Mouse (Mus musculus) Patski (cell line): ENCODE measurements around the gene Mocs3. TPM values are rescaled to one million over a fixed set of nuclear protein-coding genes. Genes with fewer than 3 reads are reported as not detected.

Experiments
- ATAC-seq: fragments of 100-300 bp; one replicate; pipeline ENCODE4 v1.8.0; 2021
- CTCF ChIA-PET: fragments of 350-600 bp; sonication (Branson Sonifier 250); formaldehyde crosslinking; loops from one replicate; lab custom pipeline; 2022; ENCODE audit warnings: inconsistent platforms; lab: Charles Lee
- POLR2A ChIA-PET: fragments of 350-600 bp; sonication (Branson Sonifier 250); formaldehyde crosslinking; loops from one replicate; lab custom pipeline; 2022; ENCODE audit warnings: antibody characterized with exemption, inconsistent platforms; lab: Charles Lee
- DNase-seq: peaks from one replicate; pipeline ENCODE4 v3.0.0-alpha.2; 2011; ENCODE audit warnings: low read depth, low spot score
- H3K27me3 ChIP-seq: fragments of 371-371 bp; one replicate; pipeline ENCODE4 v1.5.1; 2021
- CTCF ChIP-seq: fragments of 100-300 bp; IDR thresholded peaks from one replicate; pipeline ENCODE4 v1.5.1; 2021
- in situ Hi-C: fragments of 300-500 bp; cut with MboI; formaldehyde crosslinking; loops from 3 replicates; pipeline ENCODE4 v1.11.1; 2018; ENCODE audit warnings: low pct_unique_long_range_greater_than_20kb, mixed read lengths
- polyA plus RNA-seq: library from polyadenylated mRNA; unstranded; gene quantifications from one replicate; pipeline ENCODE4 v1.2.3, GENCODE M21; 2021

Gene Mocs3
- polyA plus RNA-seq, 1 experiment from 2014 or later = 10.3 TPM

DNA sequence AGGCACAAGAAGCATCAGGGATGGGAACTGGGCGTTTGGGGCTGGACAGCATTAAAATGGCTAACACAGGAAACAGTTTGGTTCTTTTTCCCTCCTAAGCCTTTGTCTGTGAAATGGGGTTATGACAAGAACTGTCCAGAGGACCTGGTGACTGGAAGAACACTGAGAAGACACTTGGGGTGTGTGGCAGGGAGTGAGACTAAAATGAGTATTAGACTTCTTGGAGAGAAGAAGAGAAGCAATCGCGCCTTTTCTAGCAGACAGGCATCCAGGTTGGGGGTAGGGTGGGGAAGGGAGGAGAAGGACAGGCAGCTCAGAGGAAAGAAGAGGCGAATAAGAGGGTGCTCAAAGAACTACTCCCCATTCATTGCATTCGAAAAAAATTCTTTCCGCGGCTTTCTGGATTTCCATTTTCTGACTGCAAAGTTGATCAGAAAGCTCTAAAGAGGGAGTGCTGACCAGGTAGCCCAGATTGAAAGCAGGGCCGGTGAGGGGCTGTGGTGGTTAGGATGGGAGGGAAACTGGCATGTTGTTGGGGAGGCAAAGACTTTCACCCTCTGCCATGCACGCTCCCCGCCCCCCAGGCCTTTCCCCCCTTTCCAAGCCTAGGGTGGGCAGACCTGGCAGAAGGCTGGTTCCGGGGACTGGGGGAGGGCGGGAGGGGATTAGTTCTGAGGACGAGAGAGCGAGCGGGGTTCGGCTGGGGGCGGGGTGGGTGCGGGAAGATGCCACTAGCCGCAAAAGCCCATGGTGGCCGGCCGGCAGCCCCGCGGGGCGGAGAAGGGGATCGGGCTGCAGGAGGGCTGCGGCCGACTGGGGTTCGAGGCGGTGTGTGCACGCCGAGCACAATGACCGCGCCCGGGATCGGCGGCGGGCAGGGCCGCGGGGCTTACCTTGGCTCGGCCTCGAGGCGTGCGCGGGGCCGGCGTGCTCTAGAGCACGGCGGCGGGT, 24.5 kb upstream of the Mocs3 start:
- POLR2A ChIA-PET = interaction anchor here (1.2 kb wide), 1 partner anchor 76 kb away, joined by 4 read pairs; no protein-coding TSS in a partner anchor
- in situ Hi-C loops = no loop called here
- CTCF ChIA-PET = interaction anchor here (0.6 to 1.5 kb wide), 8 partner anchors 9 to 91 kb away, joined by 3 to 5 read pairs (median 3); no protein-coding TSS in a partner anchor
- no peaks in the 10 kb centered on the region for H3K27me3 ChIP-seq
- no peak for TF ChIP-seq CTCF
- no peak for DNase-seq
- ATAC-seq = peak; percentile 7

DNA sequence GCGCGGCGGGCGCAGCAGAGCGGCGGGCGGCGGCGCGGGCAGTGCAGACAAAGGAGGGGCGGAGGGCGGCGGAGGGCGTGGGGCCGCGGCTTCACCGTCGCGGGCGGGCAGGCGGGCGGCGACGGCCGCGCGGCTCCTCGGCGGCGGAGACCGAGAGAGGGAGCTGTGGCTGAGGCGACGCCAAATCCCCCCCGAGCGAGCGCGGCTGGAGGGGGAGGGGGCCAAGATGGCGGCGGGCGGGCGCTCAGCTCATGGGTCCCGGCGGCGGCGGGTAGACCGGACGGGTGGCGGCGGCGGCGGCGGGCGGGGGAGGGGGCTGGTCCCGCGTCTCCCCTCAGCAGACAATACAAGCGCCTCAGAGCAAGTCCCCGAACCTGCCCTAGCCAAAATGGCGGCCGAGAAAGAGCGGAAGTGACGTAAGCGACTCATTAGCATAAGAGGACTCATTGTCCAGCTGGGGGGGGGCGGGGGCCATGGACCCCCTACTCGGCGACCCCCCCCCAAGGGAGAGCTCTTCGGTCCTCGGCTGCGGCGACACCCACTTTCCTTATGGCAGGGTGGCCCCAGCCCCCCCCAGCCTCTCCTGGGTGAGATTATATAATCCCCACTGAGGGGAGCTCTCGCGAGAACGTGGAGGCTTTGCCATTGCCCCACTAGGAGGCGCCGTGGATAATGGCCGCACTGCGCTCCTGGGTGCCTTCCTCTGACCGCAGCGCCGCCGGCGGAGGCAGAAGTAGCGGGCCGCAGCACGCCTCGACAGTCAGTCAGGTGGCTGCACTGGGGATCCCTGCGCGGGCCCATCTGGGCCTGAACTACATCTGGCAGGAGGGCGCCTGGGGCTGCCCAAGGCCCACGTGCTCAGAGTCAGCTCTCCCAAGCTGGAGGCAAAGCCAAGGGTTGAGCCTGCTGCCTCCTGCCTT, 23.4 kb upstream of the Mocs3 start, which contains the start of gene Adnp:
Adnp (minus strand) TSS at position 388 of the 920 bp plus-strand sequence.
- H3K27me3 ChIP-seq = no peaks in the 10 kb centered on the region
- POLR2A ChIA-PET = interaction anchor here (1.1 to 1.4 kb wide), 3 partner anchors 15 to 127 kb away, joined by 3 to 4 read pairs (median 3); no protein-coding TSS in a partner anchor
- peak; percentile 75 for DNase-seq
- TF ChIP-seq CTCF = peak; percentile 98
- CTCF ChIA-PET = interaction anchor here (0.9 to 2.0 kb wide), 9 partner anchors 11 to 95 kb away, joined by 3 to 8 read pairs (median 4); no protein-coding TSS in a partner anchor
- ATAC-seq = peak; percentile 68
- in situ Hi-C loops = no loop called here

- in situ Hi-C loops = no loop called here
- ChIA-PET POLR2A (interaction anchor here (1.1 to 1.4 kb wide), 2 partner anchors 14 to 128 kb away, joined by 3 read pairs; no protein-coding TSS in a partner anchor), CTCF (interaction anchor here (0.9 to 2.0 kb wide), 7 partner anchors 10 to 93 kb away, joined by 3 to 8 read pairs (median 5); no protein-coding TSS in a partner anchor)
- ATAC-seq (no peak), DNase-seq (no peak)
- TF ChIP-seq CTCF = no peak
- H3K27me3 ChIP-seq = no peaks in the 10 kb centered on the region
These were observed 22.5 kb upstream of the Mocs3 start for GRCm38 (mm10) chr2:168207883-168208282.

DNA sequence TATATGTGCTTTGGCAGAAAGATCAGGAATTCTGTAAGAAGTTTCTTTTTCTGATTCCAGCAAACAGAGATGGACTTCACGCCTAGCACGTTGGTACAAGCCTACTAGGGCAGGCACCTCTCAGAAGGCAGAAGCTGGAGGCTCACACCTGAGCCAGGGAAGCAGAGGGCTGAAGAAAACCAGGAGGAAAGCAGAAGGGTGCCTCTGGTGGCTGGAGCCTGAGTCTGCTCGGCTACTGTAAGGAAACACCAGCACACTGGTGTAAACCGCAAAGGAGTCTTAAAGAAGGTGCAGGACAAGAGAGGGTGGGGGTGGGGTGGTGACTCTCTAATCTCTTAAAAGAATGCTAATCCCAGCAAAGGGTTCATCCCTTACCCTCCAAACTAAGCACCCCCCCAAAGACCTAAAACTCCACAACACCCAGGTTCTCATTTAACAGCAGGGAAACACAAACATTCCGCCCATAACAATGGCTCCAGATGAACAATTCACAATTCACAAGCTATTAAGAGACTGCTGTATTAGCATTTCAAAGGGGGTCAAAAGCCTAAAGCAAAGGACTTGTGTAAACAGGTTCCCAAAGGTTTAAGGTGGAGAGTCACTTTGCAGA, 16.5 kb upstream of the Mocs3 start:
- no peak for DNase-seq
- H3K27me3 ChIP-seq = no peaks in the 10 kb centered on the region
- TF ChIP-seq CTCF = peak; percentile 27
- in situ Hi-C loops = no loop called here
- ATAC-seq = no peak
- ChIA-PET CTCF (interaction anchor here (0.8 to 1.5 kb wide), 5 partner anchors 11 to 98 kb away, joined by 3 to 5 read pairs (median 4); no protein-coding TSS in a partner anchor), POLR2A (no interaction called here)

- ChIA-PET POLR2A (no interaction called here), CTCF (no interaction called here)
- in situ Hi-C loops = no loop called here
- no peaks in the 10 kb centered on the region for H3K27me3 ChIP-seq
- ATAC-seq = no peak
- DNase-seq = no peak
- no peak for TF ChIP-seq CTCF
These were observed 7.1 kb upstream of the Mocs3 start for GRCm38 (mm10) chr2:168223326-168223725.

DNA sequence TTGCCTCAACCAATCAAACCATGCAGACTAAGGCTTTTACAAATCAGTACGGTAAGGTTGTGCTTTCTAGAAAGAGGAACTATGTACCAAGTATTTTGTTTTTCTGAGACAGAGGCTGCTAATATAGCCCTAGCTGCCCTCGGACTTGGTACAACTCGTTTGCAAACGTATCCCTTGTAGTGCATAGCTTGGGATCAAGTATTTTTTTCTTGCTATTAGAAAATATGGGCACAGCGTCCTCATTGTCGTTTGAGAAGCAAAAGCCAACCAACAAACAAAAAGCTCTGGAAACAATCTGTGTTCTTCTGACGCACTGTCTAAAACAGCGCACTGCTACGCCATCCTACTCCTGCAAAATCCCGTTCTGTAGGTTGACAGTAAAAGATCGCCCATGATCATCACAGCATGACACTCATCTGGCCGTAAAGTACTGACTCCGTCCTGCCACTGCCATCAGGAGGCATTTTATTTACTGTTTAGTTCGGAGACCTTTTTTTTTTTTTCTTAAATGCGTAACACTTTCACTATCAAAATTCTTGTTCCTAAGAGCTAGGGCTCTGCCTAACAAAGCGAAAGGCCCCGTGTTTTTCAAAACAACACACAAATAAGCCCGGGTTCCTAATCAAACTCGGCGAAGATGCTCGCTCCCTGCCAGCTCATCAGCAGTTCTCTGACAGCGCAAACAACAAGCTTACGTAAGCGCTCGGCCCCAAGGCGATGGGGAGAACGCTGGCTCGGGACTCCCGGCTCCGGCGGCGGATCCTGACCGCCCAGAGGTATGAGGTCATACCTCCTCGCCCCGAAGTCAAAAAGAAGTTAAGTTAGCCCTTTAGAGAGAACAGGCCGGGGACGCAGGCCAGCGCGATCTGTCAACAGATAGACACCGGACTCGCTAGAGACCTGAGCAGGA, 1.1 kb upstream of the Mocs3 start:
- ATAC-seq = peak; percentile 31
- no peak for DNase-seq
- ChIA-PET CTCF (interaction anchor here (1.7 kb wide), 1 partner anchor 15 kb away, joined by 4 read pairs; no protein-coding TSS in a partner anchor), POLR2A (interaction anchor here (0.6 to 0.7 kb wide), 2 partner anchors 159 to 165 kb away, joined by 3 read pairs; no protein-coding TSS in a partner anchor)
- no peaks in the 10 kb centered on the region for H3K27me3 ChIP-seq
- no peak for TF ChIP-seq CTCF
- in situ Hi-C loops = no loop called here

DNA sequence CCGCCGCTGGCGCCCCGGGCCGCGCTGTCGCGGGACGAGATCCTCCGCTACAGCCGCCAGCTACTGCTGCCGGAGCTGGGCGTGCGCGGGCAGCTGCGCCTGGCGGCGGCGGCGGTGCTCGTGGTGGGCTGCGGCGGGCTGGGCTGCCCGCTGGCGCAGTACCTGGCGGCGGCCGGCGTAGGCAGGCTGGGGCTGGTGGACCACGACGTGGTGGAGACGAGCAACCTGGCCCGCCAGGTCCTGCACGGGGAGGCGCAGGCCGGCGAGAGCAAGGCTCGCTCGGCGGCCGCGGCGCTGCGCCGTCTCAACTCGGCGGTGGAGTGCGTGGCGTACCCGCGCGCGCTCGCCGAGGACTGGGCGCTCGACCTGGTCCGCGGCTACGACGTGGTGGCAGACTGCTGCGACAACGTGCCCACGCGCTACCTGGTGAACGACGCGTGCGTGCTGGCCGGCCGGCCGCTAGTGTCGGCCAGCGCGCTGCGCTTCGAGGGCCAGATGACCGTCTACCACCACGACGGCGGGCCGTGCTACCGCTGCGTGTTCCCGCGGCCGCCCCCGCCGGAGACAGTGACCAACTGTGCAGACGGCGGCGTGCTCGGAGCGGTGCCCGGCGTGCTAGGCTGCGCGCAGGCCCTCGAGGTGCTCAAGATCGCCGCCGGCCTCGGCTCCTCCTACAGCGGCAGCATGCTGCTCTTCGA, 500 bp downstream of the Mocs3 start:
- in situ Hi-C loops = no loop called here
- POLR2A ChIA-PET = no interaction called here
- H3K27me3 ChIP-seq = no peaks in the 10 kb centered on the region
- CTCF ChIA-PET = no interaction called here
- DNase-seq (no peak), ATAC-seq (peak; percentile 32)
- no peak for TF ChIP-seq CTCF

- ATAC-seq (no peak), DNase-seq (no peak)
- POLR2A ChIA-PET = no interaction called here
- TF ChIP-seq CTCF = no peak
- CTCF ChIA-PET = interaction anchor here (1.1 kb wide), 1 partner anchor 9 kb away, joined by 3 read pairs; no protein-coding TSS in a partner anchor
- in situ Hi-C loops = no loop called here
- no peaks in the 10 kb centered on the region for H3K27me3 ChIP-seq
These were observed 1.0 kb downstream of the Mocs3 start for GRCm38 (mm10) chr2:168231471-168231829.
